Mouse (Mus musculus) naive thymus-derived CD4-positive, alpha-beta T cell, adult 2 months (primary cell): Measurements from ENCODE around the gene Sun2.

Experiments
- DNase-seq: peaks from one replicate; pipeline ENCODE4 v3.0.0-alpha.2; 2011; ENCODE audit warnings: low read depth

The Sun2 gene

DNA sequence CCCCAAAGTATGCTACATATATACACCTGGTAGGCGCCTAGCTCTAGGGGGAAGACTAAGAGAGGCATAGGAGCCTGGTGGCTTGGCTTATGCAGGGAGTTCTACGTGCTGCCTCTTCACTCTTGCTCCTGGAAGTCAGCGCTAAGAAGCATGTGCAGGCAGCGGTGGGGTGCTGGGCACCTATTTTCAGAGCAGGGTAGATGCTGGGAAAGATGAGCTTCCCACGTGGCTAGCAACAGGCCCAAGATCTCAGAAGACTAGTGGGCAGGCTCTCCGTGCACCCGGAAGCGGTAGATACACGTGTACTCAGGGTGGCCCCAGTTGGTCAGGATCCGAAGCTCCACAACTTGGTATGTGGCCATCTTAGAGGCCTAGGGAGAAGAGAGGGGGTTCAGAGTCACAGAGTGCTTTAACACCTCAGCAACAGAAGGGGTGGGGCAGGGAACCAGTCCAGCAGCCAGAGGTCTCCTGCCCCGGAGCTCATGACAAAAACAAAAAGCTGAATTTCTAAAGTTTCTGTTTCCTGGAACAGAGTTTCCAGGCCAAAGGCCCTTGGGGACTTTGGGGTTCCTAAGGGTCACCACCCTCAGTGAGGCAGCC, 17.0 kb downstream of the Sun2 start:
- no peak for DNase-seq

DNA sequence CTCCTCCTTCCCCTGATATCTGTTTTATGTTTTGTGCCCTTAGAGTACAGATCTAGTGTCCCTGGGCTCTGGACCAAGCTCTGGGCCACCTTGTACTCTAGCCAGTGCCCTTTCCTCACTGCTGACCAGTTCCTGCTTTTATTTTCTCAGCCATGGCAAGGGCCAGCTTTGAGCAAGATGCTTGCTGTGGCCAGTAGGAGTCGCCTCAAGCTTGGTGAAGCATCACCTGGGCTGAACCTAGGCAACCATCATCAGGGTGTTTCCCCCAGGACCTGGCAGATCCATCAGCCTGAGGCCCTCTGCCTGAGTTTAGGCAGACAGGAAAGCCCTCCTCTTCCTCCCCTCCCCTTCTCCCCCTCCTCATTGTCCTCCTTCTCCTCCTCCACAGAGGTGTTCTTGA, 18.9 kb downstream of the Sun2 start:
- peak; percentile 65 for DNase-seq

DNA sequence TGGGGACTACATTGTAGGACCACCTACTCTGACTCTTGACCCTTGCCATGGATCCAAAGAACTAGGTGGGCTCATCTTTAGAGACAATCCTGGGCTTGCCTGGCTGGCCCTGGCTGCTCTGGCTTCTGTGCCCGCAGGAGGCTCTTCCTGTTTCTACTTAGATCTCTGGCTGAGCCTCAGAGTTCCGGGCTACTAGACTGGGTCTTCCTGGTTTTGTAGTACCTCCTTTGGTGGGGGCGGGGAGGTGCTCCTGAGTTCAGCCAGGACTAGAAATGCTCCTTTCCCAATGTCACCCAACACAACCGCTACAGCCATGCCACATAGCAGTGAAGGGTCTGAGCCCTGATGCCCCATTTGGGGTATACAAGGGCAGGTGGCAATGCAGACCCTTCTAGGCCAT, 21.5 kb downstream of the Sun2 start:
- DNase-seq = no peak

GRCm38 (mm10) chr15:79720267-79720666, 22.1 kb downstream of the Sun2 start:
- no peak for DNase-seq

DNA sequence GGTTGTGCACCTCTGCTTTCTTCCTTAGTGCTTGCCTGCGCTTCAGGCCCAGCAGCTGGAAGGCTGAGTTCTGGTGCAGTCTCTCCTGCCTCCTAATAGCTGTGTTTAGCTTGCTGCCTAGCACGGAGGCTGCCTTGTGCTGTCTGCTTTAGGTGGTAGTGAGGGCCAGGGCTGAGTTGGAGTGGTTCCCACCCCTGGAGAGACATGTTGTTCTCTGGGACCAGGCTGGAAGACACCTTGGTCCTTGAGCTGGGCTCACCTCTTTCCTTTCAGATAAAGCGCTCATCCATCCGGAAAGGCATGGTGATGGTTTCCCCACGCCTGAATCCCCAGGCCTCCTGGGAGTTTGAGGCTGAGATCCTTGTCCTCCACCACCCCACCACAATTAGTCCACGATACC, 25.6 kb downstream of the Sun2 start:
- no peak for DNase-seq

DNA sequence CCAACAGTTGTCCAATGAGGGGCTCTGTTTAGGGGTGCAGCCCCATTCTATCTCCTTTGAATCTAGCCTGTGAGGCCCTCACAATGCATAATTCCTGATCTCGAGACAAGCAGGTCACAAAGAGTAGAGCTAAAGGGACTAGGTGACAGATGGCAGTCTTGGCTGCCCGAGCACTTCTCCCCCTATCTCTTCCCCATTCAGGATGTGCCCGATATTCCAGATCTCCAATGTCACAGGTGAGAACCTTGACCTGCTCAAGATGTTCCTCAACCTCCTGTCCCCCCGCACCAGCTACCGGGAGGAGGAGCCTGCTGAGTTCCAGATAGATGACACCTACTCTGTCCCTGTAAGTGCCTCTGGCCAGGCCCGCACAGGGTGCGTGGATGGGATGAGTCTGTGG, 26.7 kb downstream of the Sun2 start:
- no peak for DNase-seq

DNA sequence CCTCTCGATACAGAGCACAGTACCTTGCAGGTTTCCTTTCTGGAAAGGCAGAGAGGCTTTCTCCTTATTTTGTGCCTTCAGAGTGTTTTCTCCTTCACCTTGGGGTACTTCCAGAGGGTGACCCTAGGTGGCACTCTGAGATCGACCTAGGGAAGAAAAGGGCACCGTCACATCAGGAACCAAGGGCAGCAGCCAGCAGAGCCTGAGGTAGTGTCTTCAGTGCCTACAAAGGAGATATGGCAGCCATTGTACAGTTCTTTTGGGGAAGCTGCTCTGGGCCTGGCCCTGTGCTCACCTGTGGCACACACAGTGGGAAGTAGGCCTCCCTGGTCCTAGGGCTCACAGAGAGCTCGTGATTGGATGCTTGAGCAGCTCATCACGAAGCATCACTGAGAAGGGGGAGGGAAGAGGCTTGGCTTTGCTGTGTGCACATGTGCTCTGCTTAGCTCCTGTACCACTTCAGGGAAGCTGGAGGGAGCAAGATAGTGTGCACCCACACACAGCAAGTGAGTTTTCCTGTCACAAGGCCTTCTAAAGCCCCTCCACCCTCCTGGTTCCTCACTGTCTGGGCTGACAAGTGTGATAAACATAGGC, 34.0 kb downstream of the Sun2 start:
- DNase-seq = no peak

- DNase-seq = no peak
These were observed 35.6 kb downstream of the Sun2 start for GRCm38 (mm10) chr15:79706603-79707214.

- DNase-seq = no peak
These were observed 44.7 kb downstream of the Sun2 start for GRCm38 (mm10) chr15:79697558-79698187.

GRCm38 (mm10) chr15:79697011-79697410, 45.3 kb downstream of the Sun2 start:
- no peak for DNase-seq

DNA sequence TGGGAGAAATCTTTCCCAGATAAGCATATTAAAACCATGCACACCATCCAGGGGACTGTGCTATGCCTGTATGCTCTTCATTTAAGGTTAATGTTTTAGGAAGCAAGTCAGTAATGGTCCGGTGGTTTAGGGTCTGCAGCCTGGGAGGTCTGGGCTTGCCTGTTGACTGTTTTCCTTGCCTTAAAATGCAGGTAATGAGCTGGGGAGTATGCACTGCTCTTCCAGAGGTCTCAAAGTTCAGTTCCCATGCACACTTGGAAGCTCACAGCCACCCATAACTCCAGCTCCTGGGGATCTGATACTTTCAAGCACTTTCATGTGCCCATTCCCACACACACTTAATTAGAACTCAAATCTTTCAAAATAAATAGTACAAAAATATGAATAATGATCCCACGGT, 45.8 kb downstream of the Sun2 start:
- DNase-seq = no peak

- no peak for DNase-seq
These were observed 46.8 kb downstream of the Sun2 start for GRCm38 (mm10) chr15:79695516-79695915.

GRCm38 (mm10) chr15:79694512-79694911, 47.8 kb downstream of the Sun2 start:
- DNase-seq = peak; percentile 37

- peak; percentile 78 for DNase-seq
These were observed 48.6 kb downstream of the Sun2 start for GRCm38 (mm10) chr15:79693740-79694139.

GRCm38 (mm10) chr15:79692334-79692733, 50.0 kb downstream of the Sun2 start:
- DNase-seq = peak; percentile 66

DNA sequence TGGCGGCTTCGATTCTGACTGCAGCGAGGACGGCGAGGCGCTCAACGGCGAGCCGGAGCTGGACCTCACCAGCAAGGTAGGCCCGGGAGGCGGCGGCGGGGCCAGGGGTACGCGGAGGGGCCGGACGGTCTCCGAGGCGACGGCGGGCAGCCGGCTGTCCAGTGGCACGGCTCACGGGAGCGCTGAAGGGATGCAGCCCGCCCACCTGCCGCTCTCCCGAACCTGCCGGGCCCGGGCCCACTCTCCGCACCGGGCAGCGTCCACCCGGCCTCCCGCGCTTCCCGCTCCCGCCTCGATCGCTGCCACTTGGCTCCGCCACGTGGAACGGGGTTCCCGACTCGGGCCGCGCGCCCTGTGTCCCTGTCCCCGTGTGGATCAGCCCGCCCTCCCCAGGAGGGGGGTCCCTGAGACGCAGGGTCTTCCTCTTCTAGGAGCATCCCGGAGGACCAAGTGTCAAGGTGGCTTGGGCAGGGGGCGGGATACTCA, 51.3 kb downstream of the Sun2 start:
- no peak for DNase-seq

- peak; percentile 98 for DNase-seq
These were observed 51.8 kb downstream of the Sun2 start, which contains the start of gene Gtpbp1 for GRCm38 (mm10) chr15:79690426-79691022. TSS of gene Gtpbp1 (plus strand) at chr15:79690845.

- no peak for DNase-seq
These were observed 52.5 kb downstream of the Sun2 start for GRCm38 (mm10) chr15:79689662-79690425.

GRCm38 (mm10) chr15:79688268-79688956, 53.9 kb downstream of the Sun2 start:
- DNase-seq = no peak

GRCm38 (mm10) chr15:79687646-79688267, 54.6 kb downstream of the Sun2 start, which contains the start of gene Josd1:
TSS of gene Josd1 (minus strand) at chr15:79687919.
- DNase-seq = peak; percentile 98

GRCm38 (mm10) chr15:79687175-79687574, 55.2 kb downstream of the Sun2 start:
- no peak for DNase-seq
